Mouse (Mus musculus) hindbrain, embryonic 15.5 days (tissue): ENCODE data around the gene Olfr898. TPM values are rescaled to one million over a fixed set of nuclear protein-coding genes. Genes with fewer than 3 reads are reported as not detected.

ENCODE experiments used
- ATAC-seq: fragments of 200-750 bp; cut with Nextera tagmentation; 2 replicates; pipeline ENCODE4 v1.8.0; 2017; ENCODE audit warnings: low read depth, moderate number of reproducible peaks, moderate TSS enrichment; ENCODE audit not compliant: low FRiP score
- H3K27ac ChIP-seq: fragments of 300-500 bp; sonication (generic); replicated peaks from 2 replicates; pipeline ENCODE4 v1.5.1; 2015; ENCODE audit warnings: mild to moderate bottlenecking, inconsistent platforms
- H3K27me3 ChIP-seq: fragments of 300-500 bp; sonication (generic); 2 replicates; pipeline ENCODE4 v1.6.1; 2015; ENCODE audit warnings: control low read depth, inconsistent platforms
- H3K36me3 ChIP-seq: fragments of 300-500 bp; sonication (generic); 2 replicates; pipeline ENCODE4 v1.6.1; 2015; ENCODE audit warnings: control low read depth, inconsistent platforms
- H3K4me1 ChIP-seq: fragments of 300-500 bp; sonication (generic); replicated peaks from 2 replicates; pipeline ENCODE4 v1.6.1; 2015; ENCODE audit warnings: control low read depth, inconsistent platforms
- H3K4me2 ChIP-seq: fragments of 300-500 bp; sonication (generic); 2 replicates; pipeline ENCODE4 v1.6.1; 2015; ENCODE audit warnings: moderate library complexity, mild to moderate bottlenecking, inconsistent platforms
- H3K4me3 ChIP-seq: fragments of 300-500 bp; sonication (generic); 2 replicates; pipeline ENCODE4 v1.5.1; 2015; ENCODE audit warnings: mild to moderate bottlenecking, inconsistent platforms
- H3K9ac ChIP-seq: fragments of 300-500 bp; sonication (generic); 2 replicates; pipeline ENCODE4 v1.6.1; 2015; ENCODE audit warnings: inconsistent platforms
- H3K9me3 ChIP-seq: fragments of 300-500 bp; sonication (generic); 2 replicates; pipeline ENCODE4 v1.6.1; 2016; ENCODE audit warnings: control low read depth, inconsistent platforms
- WGBS: fragments of 180-500 bp; shearing (Covaris S2); methylation state at CpG from one replicate; pipeline ENCODE4 v1.1.7; 2015; 5-methylcytosine and 5-hydroxymethylcytosine counted together
- polyA plus RNA-seq: library from polyadenylated mRNA; unstranded; fragments of >200 nt; fragmentation: Nextera tagmentation; extraction: Ambion mirVana; gene quantifications from 2 replicates; pipeline ENCODE4 v1.2.1, GENCODE M21; 2015

The Olfr898 gene
- not detected in 2 replicates for polyA plus RNA-seq

DNA sequence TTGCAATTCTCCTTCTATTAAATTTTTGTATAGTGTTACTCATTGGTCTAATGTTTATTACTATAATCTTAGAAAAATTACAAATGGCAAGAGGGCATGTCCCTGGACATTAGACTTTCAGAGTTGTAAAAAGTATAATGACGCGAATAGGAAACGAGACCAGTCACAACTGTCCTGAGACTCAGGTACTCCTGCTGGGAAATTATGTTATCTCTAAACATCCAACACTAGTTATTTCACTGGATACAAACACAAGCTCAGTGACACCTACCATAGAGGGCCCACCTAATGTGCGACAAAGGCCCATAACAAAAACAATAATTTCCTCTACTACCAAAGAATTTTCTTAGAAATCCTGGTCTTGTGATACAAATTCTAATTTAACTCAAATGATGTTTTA is at the start of gene Olfr898:
TSS of gene Olfr898 (plus strand) at position 301 of the 400 bp plus-strand sequence.
- H3K36me3 ChIP-seq = no peaks in the 10 kb centered on the region
- H3K9me3 ChIP-seq = no peaks in the 10 kb centered on the region
- no peaks in the 10 kb centered on the region for H3K27me3 ChIP-seq
- H3K4me1 ChIP-seq = no peaks in the 10 kb centered on the region
- H3K4me3 ChIP-seq = no peak within 1 kb of the TSS
- WGBS = 94% methylated on average over 4 of the region's 4 CpGs
- no peak within 1 kb of the TSS for H3K4me2 ChIP-seq
- no peak within 1 kb of the TSS for H3K27ac ChIP-seq
- no peak for ATAC-seq
- H3K9ac ChIP-seq = no peak within 1 kb of the TSS

DNA sequence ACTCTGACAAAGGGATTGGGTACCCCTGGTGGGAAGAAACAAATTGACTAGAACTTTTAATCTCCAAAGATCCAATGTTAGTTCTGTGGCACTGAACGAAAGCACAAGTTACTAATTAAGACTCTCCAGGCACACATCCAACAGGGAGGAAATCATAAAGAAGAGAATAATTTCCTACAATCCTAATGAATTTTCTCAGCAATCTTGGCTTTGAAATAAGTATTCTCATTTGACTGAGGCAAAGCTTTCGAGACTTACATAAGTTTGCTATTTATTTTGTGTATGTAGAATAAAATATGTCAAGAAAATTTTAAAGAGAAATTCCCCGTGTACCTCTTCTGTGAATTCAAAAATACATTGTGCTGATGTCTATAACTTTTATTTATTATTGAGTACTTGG is 19.5 kb upstream of the Olfr898 start, which contains the start of gene Olfr25:
TSS of gene Olfr25 (plus strand) at position 301 of the 400 bp plus-strand sequence.
- 72% methylated on average over 3 of the region's 3 CpGs for WGBS
- H3K9me3 ChIP-seq = no peaks in the 10 kb centered on the region
- no peak within 1 kb of the TSS for H3K4me3 ChIP-seq
- H3K27me3 ChIP-seq = no peaks in the 10 kb centered on the region
- H3K27ac ChIP-seq = no peak within 1 kb of the TSS
- no peaks in the 10 kb centered on the region for H3K36me3 ChIP-seq
- H3K9ac ChIP-seq = no peak within 1 kb of the TSS
- no peaks in the 10 kb centered on the region for H3K4me1 ChIP-seq
- H3K4me2 ChIP-seq = no peak within 1 kb of the TSS
- ATAC-seq = no peak

DNA sequence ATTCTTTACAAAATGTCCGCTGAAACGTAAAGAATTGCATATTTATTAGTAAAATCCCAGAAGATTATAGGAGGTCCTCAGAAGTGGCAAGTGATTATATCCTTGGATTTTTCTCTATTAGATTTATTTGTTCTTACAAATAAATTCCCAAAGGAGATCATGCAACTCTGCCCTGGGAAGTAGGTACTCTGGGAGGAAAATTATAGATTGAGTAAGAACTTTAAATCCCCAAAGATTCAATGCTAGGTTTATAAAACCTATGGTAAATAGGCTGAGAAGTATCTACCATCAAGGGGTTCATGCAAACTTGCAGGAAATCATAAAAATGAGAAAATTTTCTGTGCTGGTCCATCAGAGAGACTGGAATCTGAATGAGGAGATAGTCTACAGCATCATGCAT is 18.4 kb downstream of the Olfr898 start, which contains the start of gene Olfr250:
TSS of gene Olfr250 (plus strand) at position 301 of the 400 bp plus-strand sequence.
- 90% methylated on average over 2 of the region's 2 CpGs for WGBS
- H3K4me1 ChIP-seq = no peaks in the 10 kb centered on the region
- H3K27ac ChIP-seq = no peak within 1 kb of the TSS
- no peaks in the 10 kb centered on the region for H3K27me3 ChIP-seq
- H3K4me3 ChIP-seq = no peak within 1 kb of the TSS
- no peak for ATAC-seq
- no peaks in the 10 kb centered on the region for H3K9me3 ChIP-seq
- no peak within 1 kb of the TSS for H3K4me2 ChIP-seq
- no peak within 1 kb of the TSS for H3K9ac ChIP-seq
- H3K36me3 ChIP-seq = no peaks in the 10 kb centered on the region

DNA sequence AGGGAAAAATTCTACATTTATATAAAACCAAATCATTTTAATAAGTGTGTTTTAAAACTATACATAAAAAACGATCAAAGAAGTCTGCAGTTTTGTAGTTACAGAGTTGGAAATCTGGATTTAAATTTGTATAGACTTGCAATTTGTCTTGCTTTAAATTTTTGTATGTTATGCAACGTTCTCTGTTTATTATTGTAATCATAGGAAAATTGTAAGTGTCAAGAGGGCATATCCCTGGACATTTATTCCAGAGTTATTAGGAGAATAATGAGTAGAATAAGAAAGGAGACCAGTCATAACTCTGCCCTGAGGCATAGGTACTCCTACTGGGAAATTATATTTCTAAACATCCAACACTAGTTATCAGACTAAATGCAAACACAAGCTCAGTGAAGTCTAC is 28.6 kb downstream of the Olfr898 start, which contains the start of gene Olfr251:
TSS of gene Olfr251 (plus strand) at position 301 of the 400 bp plus-strand sequence.
- no peak within 1 kb of the TSS for H3K4me2 ChIP-seq
- H3K36me3 ChIP-seq = no peaks in the 10 kb centered on the region
- no peaks in the 10 kb centered on the region for H3K9me3 ChIP-seq
- H3K27me3 ChIP-seq = no peaks in the 10 kb centered on the region
- no peak within 1 kb of the TSS for H3K9ac ChIP-seq
- no peak for ATAC-seq
- no peak within 1 kb of the TSS for H3K4me3 ChIP-seq
- H3K27ac ChIP-seq = no peak within 1 kb of the TSS
- H3K4me1 ChIP-seq = no peaks in the 10 kb centered on the region
- WGBS = 71% methylated on average over 2 of the region's 2 CpGs

DNA sequence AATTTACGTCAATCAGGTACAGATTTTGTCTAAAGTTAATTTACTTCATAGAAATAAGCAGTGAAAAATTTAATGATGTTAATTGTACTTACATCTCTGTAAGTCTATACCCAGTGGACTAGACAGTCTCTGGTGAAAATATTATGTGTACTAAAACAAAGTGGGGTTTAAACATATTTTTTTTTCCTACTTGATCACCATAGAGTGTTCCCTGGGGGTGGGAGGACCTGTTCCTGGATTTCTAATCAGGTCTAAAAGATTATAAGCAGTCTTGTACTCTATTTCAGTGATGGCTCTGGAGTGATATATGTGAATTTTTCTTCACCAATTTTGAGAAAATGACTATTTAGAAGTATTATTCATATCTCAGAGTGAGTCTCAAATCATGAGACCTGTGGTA is 53.2 kb downstream of the Olfr898 start, which contains the start of gene Olfr147:
TSS of gene Olfr147 (plus strand) at position 301 of the 400 bp plus-strand sequence.
- WGBS = 86% methylated on average over 1 of the region's 1 CpGs
- Histone ChIP-seq H3K4me1 (no peaks in the 10 kb centered on the region), H3K4me2 (no peak within 1 kb of the TSS)

More for the DNA sequence above, 53.2 kb downstream of the Olfr898 start, which contains the start of gene Olfr147:
- Histone ChIP-seq H3K9me3 (no peaks in the 10 kb centered on the region), H3K36me3 (no peaks in the 10 kb centered on the region), H3K27ac (no peak within 1 kb of the TSS), H3K4me3 (no peak within 1 kb of the TSS), H3K27me3 (no peaks in the 10 kb centered on the region), H3K9ac (no peak within 1 kb of the TSS)
- no peak for ATAC-seq

Other genes with a start within 250 kb of the Olfr898 start
- not detected in 2 replicates for gene Olfr888, start 240.3 kb upstream of the Olfr898 start, polyA plus RNA-seq
- 0.10 TPM in 2 replicates for gene Olfr889, start 233.2 kb upstream of the Olfr898 start, polyA plus RNA-seq
- gene Olfr890, start 205.9 kb upstream of the Olfr898 start, polyA plus RNA-seq = not detected in 2 replicates
- not detected in 2 replicates for gene Olfr891, start 167.6 kb upstream of the Olfr898 start, polyA plus RNA-seq
- not detected in 2 replicates for gene Olfr893, start 140.0 kb upstream of the Olfr898 start, polyA plus RNA-seq
- not detected in 2 replicates for gene Olfr894, start 130.4 kb upstream of the Olfr898 start, polyA plus RNA-seq
- gene Olfr143, start 95.6 kb upstream of the Olfr898 start, polyA plus RNA-seq = not detected in 2 replicates
- not detected in 2 replicates for gene Olfr895, start 80.6 kb upstream of the Olfr898 start, polyA plus RNA-seq
- not detected in 2 replicates for gene Olfr896-ps1, start 57.3 kb upstream of the Olfr898 start, polyA plus RNA-seq
- not detected in 2 replicates for gene Olfr25, start 19.4 kb upstream of the Olfr898 start, polyA plus RNA-seq
- not detected in 2 replicates for gene Olfr250, start 18.5 kb downstream of the Olfr898 start, polyA plus RNA-seq
- gene Olfr251, start 28.7 kb downstream of the Olfr898 start, polyA plus RNA-seq = not detected in 2 replicates
- not detected in 2 replicates for gene Olfr147, start 53.3 kb downstream of the Olfr898 start, polyA plus RNA-seq
- not detected in 2 replicates for gene Olfr901, start 81.0 kb downstream of the Olfr898 start, polyA plus RNA-seq
- gene Olfr902, start 99.2 kb downstream of the Olfr898 start, polyA plus RNA-seq = not detected in 2 replicates
- not detected in 2 replicates for gene Olfr904, start 114.7 kb downstream of the Olfr898 start, polyA plus RNA-seq
- gene Olfr905, start 122.7 kb downstream of the Olfr898 start, polyA plus RNA-seq = not detected in 2 replicates
- gene Olfr906, start 138.7 kb downstream of the Olfr898 start, polyA plus RNA-seq = not detected in 2 replicates
- gene Olfr907, start 147.4 kb downstream of the Olfr898 start, polyA plus RNA-seq = not detected in 2 replicates
- gene Olfr911-ps1, start 173.2 kb downstream of the Olfr898 start, polyA plus RNA-seq = not detected in 2 replicates
- gene Olfr910, start 189.4 kb downstream of the Olfr898 start, polyA plus RNA-seq = not detected in 2 replicates
- gene Olfr912, start 231.8 kb downstream of the Olfr898 start, polyA plus RNA-seq = not detected in 2 replicates
- not detected in 2 replicates for gene Olfr913, start 244.3 kb downstream of the Olfr898 start, polyA plus RNA-seq